Mouse (Mus musculus) NIH3T3 (cell line): ENCODE results near the gene Cbl.

Source experiments
- DNase-seq: peaks from one replicate; pipeline ENCODE4 v3.0.0-alpha.2; 2012; ENCODE audit warnings: low read depth

Gene Cbl

DNA sequence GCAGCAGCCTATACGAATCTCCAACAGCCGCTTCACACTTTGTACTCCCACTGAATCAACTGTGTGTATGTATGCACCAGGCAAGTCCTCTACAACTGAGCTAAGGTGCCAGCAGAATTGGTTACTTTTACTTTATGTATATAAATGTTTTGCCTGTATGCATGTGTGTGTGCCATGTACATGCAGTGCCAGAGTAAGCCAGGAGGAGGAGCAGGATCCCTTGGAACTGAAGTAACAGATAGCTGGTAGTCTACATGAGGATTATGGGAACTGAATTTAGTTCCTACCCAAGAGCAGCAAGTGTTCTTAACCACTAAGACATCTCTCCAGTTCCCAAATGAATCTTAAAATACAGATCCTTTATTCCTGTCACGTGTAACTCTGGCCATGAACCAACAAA, 51.6 kb downstream of the Cbl start:
- DNase-seq, result peak; percentile 54

DNA sequence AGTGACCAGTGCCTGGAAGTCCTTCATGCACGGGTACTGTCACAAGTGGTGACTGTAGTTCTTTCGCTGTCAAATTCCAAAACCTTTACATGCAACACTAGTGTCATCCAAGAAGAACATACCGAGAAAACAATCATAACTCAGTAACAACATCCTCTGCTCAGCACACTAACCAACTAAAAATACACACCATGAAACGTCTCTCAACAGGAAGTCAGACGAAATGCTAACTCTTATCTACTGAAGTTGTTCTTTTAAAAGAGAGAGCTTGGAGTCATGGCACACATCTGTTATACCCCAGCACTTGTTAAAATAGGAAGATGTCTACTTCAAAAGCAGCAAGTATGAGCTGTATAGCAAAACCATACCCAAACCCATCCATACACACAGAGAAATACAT, 52.3 kb downstream of the Cbl start:
- no peak for DNase-seq

DNA sequence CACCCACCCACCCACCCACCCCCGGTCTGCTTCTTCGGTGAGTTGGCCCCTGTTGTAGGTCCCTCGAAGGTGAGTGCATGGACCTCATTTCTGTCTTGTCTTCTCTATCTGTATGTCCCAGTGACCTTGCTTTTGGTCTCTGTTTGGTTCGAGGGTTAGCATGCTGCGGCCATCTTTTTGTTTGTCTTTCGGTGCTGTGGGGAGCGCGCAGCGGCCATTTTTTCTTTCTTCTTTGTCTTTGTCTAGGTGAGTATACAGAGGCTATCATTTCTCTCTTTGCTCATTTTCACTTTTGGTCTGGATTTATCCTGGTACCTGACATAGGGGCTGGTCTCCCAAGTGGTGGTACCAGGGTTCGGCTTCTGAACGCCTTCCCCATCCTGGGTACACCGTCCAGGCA, 55.0 kb downstream of the Cbl start:
- DNase-seq, result no peak

DNA sequence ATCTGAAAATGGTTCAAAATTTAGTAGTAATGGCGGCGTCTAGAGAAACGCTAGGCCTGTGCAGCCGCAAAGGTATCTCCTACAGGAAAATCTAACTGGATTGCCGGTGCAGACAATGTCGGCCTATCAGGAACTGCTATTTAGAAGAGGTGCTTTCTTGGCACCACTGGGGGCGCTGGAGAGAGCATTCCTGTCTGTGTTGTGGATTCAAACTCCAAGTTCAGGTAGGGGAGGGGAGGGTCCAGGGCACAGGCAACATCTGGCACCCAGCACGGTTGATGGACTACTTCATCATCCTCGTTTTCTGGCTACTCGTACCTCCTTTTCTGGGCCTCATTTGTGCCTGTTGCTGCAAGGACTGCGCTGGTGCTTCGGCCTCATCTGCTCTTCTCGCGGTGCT, 55.5 kb downstream of the Cbl start:
- peak; percentile 6 for DNase-seq

DNA sequence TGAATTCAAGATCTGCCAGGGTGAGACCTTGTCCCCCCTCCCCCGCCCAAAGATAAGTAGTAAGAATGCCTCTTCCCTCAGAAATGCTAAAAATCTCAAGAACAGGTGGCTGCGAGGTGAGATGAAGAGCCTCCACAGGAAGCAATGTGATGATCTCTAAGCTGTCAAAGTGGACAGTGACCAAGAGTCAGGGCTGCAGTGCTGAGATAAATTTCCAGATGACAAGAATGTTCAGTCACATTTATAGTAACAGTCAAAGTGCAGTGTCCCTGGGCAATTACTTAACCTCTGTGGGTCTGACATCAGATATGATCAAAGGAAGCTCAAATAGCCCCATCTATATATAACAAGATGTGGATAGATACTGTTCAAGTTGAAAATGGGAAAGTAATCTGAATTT, 56.4 kb downstream of the Cbl start:
- no peak for DNase-seq

DNA sequence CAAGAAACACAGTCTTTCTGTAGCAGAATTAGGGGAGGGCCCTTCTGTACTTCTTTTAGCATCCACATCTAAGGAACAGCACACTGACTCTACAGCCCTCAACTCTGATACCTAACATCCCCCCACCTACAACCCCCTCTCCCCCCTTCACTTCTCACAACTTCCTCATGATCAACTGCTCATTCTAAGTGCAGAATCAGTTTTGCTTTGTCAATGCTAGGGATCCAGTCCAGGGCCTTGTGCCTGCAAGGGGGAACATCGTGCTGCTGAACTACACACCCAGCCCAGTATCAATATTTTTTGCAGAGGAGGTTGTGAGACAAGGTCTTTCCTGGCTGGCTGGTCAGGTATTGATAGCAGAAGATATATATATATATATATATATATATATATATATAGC, 57.9 kb downstream of the Cbl start:
- no peak for DNase-seq

DNA sequence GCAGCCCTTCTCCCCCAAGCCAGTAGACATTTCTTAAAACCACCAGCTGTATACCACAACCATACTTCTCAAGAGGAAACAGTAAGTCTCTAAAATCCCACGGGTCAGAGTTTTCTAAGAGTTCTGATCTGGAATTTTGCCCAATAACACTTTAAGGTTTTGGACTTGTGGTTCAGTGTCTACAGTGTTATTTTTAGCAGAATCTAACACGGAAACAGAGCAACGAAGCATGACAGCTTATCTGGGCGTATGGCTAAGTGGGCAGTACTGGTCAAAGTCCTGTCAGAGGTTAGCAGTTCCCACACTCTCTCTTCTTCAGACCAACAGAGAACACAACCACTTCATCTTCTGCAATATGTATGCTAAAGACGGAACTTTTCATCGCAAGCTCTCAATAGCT, 58.3 kb downstream of the Cbl start:
- no peak for DNase-seq

DNA sequence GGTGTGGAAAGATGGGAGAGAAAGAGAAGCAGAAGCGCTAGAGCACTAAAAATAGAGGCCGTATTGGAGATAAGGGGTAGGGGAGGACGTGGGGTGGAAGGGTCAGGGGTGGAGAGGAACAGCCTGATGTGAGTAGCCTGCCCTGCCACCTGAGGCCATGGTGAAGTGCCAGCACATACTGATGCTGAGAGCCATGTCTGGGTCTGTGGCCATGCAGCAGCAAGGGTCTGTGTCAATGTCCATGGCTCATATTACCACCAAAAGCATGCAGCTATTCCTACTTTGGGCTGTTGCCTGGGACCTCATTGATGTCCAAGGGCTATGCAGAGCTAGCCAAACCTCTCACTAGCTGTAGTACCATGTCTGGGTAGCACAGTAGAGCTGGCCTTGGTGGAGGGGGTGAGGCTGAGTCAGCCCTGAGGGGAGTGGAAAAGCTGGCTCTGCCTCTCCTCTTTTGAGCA, 63.1 kb downstream of the Cbl start:
- DNase-seq, result peak; percentile 49

DNA sequence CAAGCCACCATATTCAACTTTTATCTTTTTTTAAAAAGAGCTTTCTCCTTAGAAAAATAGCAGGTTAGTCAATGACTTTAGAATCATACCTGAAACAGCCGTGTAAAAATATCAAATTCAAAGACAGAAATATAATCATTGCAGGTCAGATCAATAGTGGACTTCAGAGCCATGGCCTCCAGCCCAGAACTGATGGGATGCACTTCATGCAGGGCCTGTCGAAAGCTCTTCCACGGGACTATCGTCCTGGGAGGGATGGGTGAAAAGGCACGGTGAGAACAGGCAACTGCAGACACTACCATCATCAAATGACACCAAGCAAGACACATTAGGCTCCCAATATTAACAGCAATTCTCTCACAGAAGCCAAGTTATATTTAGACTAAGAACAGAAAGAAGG, 64.9 kb downstream of the Cbl start:
- no peak for DNase-seq

DNA sequence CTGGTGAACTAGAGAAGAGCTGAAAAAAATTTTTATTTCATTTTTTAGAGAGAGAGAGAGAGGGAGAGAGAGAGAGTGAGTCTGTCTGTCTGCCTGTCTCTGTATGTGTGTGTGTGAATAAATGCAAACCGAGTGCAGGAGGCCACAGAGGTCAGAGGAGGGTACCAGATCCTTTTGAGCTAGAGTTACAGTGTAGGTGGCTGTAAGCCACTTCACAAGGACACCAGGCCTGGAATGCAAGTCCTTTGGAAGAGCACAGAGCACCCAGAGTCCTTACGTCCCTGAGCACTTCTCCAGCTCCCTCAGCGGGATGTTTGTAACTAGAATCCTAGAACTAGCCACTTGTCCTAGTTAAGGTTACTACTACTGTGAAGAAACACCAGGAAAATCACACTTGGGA, 74.0 kb downstream of the Cbl start:
- DNase-seq, result no peak

DNA sequence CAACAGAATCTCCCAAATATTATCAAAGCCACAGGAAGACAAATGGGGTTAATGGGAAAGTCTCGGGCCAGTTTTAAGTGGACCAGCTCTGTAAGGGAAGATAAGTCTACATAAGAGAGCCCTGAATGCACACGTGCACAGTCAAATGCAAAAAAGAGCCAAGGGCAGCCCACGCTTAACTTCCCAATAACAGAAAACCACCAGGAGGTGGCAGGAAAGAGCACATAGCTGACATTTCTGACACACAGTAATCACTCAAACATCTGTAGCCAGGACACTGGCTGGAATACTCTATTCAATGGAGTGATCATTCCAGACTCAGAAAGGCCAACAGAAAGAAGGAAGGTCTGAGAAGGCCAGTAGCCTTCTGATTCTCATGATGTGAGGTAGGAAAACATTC, 86.6 kb downstream of the Cbl start:
- peak; percentile 59 for DNase-seq

DNA sequence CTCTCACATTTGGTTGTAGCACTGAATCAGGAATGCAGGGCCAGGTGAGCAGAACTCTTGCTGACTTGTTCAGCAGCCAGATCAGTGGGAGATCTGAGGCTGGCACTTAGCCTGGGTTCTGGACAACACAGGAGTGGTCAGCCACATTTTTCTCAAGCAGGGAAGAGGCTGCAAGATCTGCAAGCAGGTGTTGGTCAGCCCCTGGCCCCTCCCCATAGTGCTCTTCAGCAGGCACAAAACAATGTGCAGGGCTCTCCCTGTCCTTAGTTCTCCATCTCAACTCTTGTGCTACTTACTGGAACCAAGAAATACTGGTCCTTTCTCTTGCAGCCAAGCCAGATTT, 89.2 kb downstream of the Cbl start:
- DNase-seq, result no peak

DNA sequence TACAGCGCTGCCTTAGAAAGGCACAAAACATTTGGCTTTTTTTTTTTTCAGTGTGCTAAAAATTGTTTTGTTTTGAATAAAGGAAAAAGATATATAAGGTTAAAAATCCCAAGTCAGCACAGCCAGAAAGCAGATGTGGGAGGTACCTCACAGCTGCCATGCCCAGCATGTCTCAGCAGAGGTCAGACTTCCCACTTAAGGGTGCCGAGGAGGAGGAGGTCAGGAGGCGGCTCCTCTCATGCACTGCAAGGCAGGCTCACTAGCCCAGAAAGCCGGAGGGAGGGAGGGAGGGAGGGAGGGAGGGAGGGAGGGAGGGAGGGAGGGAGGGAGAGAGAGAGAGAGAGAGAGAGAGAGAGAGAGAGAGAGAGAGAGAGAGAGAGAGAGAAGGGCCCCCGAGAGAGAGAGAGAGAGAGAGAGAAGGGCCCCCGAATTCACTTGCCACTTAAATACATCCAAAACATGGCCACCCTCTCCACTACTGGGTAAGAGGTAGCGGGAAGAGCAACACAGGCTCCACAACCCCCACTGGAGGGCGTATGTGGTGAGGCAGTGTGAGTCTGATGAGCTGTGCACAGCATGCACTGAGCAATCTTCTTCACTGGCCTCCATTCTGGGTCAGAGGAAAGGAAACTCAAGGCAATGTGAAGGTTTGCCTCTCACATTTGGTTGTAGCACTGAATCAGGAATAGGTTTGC, 89.7 kb downstream of the Cbl start:
- DNase-seq, result peak; percentile 25

DNA sequence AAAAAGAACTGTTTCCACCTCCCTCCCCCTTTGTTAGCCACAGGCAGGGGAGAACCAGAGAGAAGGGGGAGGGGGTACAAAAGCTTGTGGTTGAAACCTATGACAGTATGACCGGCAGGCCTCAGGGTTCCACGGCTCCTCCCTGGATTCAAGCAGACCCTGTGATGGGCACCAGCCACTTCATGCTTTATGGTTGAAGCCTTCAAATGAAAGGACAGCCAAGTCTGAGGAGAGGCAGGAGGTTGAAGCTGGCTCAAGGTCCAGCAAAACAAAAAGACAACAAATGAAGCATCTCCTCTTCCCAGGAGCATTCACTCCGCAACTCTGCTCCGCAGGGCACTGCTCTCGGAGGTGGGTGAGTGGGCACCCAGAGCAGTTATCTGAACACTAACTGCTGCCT, 90.4 kb downstream of the Cbl start:
- no peak for DNase-seq

DNA sequence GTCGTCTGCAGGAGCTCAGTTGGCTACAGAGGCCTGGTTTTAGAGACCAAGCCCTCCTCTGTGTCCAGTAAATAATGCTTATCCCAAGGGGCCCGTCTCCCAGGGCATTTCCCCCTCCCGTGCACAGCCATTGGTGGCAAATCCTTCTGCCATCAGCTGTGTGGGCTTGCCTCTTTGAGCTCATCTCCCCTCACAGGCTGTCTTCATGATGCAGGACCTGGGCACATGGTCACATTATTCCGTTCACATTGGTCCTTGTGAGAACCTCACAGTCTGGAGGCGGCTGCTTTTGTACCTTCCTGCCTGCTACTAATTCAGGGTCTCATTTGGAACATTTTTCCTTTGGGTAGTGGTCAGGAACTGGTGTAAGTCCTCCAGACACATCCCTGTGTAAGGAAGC, 91.9 kb downstream of the Cbl start:
- DNase-seq, result no peak

DNA sequence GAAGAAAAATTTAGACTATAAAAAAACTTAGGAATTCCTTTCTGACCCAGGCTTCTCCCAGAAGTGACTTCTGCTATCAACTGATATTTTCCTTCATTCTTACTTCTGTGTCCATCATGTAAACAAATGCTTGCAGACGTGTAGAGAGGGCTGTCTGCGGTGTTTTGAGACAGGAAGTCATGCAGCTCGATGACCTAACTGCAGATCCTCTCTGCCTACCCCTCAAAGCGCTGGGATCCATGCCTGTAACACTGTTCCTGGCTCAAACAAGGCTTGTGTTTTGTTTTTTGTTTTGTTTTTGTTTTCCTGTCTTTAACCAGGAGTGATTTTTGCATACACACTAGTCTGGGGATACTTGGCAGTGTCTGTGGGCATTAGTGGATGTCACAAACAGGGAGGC, 96.0 kb downstream of the Cbl start:
- DNase-seq, result no peak

DNA sequence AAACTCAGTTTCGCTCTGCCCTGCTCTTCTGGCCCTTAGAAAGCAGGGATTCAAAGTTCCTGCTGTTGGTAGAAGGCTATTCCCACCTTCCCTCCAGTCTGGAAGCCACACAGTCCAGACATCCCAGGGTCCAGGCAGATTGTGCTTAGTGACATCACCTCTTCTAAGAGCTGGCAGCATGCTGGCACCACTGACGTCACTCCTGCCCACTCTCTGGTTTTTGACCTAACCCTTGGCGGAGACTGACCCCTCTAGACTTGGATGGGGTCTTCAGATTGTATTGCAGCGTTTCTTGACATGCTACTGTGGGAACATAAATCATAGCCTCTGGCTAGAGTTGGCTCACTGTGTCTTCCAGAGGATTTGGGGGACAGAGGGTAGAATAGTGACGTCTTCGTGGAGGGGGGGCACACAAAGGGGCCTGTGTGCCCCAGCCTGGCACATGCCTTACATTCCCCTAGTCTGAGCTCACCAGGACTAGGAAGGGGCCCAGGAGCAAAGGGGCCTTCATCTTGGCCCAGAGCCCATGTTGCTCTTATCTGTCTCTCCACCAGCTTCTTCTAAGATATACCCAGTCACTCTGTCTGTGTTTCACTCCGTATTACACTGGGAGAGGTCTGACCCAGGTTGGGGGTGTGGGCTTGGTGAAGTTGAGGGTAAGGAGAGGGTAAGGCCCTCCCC, 98.0 kb downstream of the Cbl start:
- no peak for DNase-seq

DNA sequence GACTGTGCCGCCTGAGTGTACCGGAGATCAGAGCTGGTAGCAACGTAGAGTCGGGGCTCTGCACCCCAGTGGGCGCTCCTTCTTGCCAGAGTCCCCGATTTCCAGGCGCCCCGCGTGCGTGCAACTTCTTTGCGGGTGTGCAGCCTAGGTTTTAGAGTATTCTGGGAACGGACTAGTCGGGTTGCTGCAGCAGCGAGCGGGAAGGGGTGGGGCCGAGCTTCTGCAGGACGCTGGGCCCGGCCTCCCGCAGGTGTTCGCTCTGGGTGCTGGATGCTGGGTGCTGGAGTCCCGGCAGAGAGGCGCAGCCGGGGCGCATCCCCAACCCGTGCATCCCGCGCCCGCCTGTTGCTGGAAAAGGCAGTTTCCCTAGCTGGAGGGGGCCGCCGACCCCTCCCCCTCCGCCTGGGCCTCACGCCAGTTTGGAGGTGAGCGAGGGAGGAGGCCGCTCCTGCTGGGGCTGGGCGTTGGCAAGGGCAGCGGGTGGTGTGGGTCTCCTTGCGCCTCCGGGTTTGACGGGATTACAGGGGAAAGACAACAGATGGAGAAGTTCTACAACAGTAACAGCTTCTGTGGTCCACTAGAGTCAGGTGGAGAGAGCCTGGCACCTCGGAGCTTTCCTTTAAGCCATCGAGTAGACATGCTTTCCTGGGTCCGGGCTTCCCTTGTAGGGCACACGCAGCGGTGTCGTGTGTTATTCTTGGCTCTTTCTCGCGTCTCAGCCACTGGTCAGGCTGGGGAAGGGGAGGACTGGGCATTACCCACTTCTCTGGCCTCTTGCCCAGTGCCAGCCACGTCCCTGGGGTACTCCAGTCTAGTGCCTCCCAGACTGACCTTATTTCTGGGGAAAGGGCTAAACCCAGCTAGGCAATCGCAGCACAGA, 98.8 kb downstream of the Cbl start:
- peak; percentile 39 for DNase-seq

DNA sequence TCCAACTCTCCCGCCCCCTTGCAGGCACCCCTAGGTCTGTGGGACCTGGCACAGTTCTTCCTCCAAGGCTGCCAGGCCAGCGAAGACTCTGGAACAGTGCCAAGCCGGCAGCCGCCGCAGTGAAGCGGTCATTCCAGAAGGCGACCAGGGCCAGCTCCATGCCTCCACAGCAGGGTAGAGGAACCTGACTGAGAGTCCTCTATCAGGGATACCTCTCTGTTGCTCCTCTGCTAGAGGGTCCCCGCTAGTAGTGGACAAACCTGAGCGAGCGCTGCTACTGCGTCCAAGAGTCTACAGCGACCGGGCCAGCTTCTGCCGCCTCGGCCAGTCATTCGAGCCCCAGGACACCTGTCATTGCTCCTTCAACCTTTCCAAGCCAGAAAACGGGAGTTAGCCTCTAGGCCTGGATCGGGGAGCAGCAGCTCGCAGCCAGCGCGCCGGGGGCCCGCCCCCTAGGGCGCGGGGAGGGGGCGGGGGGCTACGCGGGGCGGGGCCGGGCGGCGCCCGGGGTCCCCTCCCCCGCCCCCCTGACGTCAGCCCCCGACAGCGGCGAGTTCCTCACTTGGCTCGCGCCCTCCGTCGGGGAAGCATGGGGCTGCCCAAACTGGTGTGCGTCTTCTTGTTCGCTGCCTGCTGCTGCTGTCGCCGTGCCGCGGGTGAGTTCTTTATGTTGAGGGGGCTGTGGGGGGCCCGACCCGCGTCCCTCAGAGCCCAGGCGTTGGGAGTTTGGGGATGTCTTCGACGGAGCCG, 99.6 kb downstream of the Cbl start, which contains the start of gene Mcam:
Mcam (plus strand) TSS at position 369 of the 750 bp plus-strand sequence.
- peak; percentile 53 for DNase-seq

DNA sequence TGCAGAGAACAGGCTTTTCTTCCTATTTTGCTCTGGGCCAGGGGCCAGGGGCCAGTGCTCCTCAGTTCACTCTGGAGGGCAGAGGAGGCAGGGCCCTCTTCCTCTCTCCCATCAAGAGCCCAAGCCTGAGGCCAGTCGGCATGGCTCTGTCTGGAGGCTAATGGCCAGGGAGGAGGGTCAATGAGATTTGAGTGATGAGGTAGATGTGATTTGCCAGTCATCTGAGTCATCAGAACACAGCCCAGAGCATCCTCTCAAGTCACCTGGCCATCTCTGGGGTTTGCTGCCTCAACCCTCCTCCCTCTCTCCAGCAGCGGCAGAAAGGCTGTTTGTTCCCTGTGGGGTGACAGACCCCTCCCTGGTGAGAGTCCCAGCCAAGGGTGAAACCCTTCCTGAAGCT, 100.6 kb downstream of the Cbl start:
- DNase-seq, result no peak

DNA sequence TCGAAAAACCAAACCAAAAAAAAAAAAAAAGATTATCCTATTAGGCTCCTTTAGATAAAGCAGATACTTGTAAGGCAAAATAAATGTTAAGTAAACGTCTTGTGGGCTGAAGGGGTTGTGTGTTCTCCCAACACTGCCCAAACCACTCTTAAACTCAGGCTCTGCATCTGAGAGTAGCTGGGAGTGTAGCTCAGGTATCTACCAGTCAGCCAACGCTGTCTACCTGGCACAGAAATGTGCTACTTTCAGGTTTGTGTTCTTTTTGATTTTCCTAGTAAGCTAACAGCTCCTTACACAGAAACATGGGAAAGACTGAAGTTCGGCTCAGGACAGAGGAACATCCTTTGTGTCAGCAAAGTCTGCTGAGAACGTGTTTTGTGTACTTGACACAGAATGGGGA, 101.6 kb downstream of the Cbl start:
- DNase-seq, result no peak

DNA sequence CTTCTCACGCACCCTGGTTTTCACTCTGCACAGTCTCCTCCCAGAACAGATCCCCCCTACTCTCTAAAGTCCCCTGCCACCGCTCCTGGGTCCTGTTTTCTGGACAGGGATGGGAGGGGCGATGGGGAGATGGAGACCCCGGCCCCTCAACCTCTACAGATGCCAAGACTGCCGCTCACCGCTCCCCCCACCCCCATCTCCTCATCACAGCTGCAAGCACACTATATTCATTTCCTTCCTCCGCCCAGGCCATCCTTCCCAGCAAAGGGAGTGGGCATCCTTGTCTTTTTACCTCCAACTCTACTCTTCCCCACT, 102.6 kb downstream of the Cbl start:
- no peak for DNase-seq
